Mouse (Mus musculus) lung, adult 2 months (tissue): Measurements from ENCODE around the gene Ghrh. TPM values are rescaled to one million over a fixed set of nuclear protein-coding genes. Genes with fewer than 3 reads are reported as not detected.

ENCODE experiments used
- DNase-seq: peaks from one replicate; pipeline ENCODE4 v3.0.0; 2022
- H3K4me1 ChIP-seq: fragments of 200-500 bp; 2 replicates; pipeline ENCODE4 v1.6.1; 2011; ENCODE audit warnings: low read length; ENCODE audit not compliant: control insufficient read depth, insufficient read depth
- H3K4me3 ChIP-seq: fragments of 200-500 bp; replicated peaks from 2 replicates; pipeline ENCODE3; 2011; ENCODE audit warnings: low read depth, mild to moderate bottlenecking, control low read depth, low read length; ENCODE audit errors: extremely low read depth
- CTCF ChIP-seq: fragments of 200-500 bp; IDR thresholded peaks from 2 replicates; pipeline ENCODE4 v1.5.1; 2011; ENCODE audit warnings: mild to moderate bottlenecking, low read length, control low read depth; ENCODE audit not compliant: insufficient read depth
- POLR2A ChIP-seq: fragments of 200-500 bp; IDR thresholded peaks from 2 replicates; pipeline ENCODE4 v1.6.1; 2011; ENCODE audit warnings: low read depth, mild to moderate bottlenecking, control low read depth, low read length, borderline replicate concordance; ENCODE audit errors: extremely low read depth
- WGBS: fragments of 180-500 bp; shearing (Covaris S2); methylation state at CpG from one replicate; pipeline ENCODE4 v1.1.7; 2018; 5-methylcytosine and 5-hydroxymethylcytosine counted together
- polyA plus RNA-seq: library from polyadenylated mRNA; depleted of rRNA; stranded (reverse); fragments of >200 nt; gene quantifications from 2 replicates; pipeline ENCODE4 v1.2.3, GENCODE M21; 2012

The Ghrh gene
- polyA plus RNA-seq, 1 experiment, result not detected

DNA sequence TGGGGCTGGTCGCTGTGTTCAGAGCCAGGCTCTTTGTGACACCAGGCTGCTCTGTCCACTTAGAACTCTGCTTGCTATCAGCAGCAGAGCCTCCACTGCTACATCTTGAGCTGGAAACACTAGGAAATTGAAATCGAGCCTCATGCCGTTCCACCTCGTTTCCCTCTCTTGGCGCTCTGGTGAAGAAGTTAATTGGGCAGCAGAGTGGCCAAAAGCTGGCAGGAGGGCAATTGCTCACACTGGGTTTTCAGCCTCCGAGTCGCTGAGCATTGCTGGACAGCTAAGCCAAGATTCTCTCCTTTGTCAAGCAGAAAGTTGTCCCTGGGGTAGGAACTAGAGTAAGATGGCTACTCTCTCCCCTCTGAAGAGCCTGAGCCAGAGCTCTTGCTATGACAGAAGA, 33.0 kb downstream of the Ghrh start:
- 81% methylated on average over 7 of the region's 7 CpGs for WGBS
- no peak overlapping the region for H3K4me3 ChIP-seq
- TF ChIP-seq CTCF, result no peak
- no peak for TF ChIP-seq POLR2A
- 0 out of 2 replicates have a peak, but pooled peaks cover 2% of the 10 kb centered on the region for H3K4me1 ChIP-seq
- no peak for DNase-seq

DNA sequence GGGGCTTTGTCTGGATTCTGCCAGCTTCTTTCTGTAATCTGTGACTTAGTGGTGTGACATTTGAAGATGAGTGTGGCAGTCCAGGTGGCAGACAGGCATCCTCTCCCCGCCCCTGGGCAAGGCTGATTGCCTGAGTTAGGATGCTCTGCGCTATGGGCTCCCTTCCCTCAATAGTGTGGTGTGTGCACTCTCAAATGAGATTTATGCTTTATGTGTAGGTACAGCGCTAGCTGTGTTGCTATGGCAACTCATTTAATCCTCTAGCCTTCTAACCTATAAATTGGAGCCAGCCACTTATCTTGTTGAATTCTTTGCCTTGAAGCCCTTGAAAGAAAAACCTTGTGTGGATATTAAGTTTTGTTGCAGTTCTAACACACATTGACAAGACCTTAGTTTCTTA, 33.6 kb downstream of the Ghrh start:
- TF ChIP-seq POLR2A (no peak), CTCF (no peak)
- 90% methylated on average over 3 of the region's 3 CpGs for WGBS
- H3K4me1 ChIP-seq, result 0 out of 2 replicates have a peak, but pooled peaks cover 2% of the 10 kb centered on the region
- no peak for DNase-seq
- H3K4me3 ChIP-seq, result no peak overlapping the region

DNA sequence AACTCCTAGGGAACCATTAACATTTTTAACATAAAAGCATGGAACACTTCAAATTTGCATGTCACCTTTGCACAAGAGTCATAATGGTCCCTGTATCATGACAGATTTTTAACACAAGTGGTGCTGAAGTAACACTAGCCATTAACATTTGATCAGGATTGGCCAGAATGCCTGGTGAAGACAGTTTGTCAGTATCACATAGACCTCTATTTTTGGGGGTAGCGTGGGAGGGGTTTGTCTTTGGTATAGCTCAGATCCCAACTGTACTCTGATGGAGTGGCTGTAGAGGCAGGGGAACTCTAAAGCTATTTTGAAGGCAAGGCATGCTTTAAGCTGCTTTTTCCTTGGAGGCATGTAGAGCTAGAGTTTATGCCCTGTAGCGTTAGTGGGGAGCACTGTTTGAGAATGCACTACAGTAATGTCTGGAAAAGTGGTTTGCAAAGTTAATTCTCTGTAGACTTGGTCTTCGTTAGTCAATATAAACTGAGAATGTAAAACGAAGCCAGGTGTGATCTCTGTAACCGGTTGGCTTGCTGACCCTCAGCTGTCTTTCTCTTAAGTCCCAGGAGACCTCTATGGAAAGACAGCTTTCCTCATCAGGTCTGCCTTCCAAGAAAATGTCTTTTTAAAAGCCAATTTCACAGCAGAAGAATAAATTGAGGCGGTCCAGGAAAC, 36.2 kb downstream of the Ghrh start:
- Histone ChIP-seq H3K4me3 (no peak overlapping the region), H3K4me1 (no peaks in the 10 kb centered on the region; the same call in 1 of the 2 replicates)
- TF ChIP-seq POLR2A (no peak), CTCF (no peak)
- WGBS, result 82% methylated on average over 6 of the region's 6 CpGs
- DNase-seq, result no peak

DNA sequence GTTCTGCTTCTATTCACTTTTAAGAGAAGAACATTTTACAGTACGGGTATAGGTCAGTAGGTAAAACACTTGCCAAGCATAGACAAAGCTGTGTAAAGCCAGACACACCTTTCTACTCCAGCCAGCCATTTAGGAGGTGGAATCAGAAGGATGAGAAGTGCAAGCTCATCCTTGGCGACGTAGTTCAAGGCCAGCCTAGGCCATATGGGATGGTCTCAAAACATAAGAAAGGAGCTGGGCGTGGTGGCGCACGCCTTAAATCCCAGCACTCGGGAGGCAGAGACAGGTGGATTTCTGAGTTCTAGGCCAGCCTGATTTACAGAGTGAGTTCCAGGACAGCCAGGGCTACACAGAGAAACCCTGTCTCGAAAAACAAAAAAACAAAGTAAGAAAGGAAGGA, 37.7 kb downstream of the Ghrh start:
- TF ChIP-seq CTCF (no peak), POLR2A (no peak)
- DNase-seq, result no peak
- no peak overlapping the region for H3K4me3 ChIP-seq
- no peaks in the 10 kb centered on the region; the same call in none of the 2 replicates for H3K4me1 ChIP-seq
- WGBS, result 96% methylated on average over 8 of the region's 8 CpGs

DNA sequence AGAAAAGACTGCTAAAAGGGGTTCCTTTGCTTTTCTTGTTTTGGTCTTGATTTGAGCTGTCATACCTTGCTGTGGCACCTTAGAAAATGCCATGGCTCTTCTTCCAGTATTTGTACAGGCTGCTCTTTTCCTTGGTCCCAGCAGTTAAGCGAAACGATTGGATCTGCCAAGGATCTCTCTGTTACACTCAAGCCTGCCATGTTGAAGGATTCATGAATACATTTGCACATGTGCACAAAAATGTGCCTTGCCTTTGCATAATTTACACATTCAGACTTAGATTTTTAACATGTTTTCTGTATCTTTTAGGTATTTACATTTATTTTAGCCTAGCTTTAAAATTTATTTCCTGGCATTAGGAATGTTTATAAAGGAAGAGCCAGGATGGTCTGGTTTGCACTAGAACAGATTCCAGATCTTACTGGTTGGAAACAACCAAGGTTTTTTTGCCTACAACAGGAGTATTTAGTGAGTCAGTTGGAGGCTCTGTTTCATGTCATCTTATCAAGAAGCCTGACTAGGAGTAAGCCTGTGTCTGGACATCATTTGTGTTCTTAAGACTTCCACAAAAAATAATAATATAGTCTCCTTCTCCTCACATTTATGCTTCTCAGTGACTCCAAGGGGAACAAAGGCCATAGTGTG, 38.9 kb downstream of the Ghrh start:
- no peaks in the 10 kb centered on the region; the same call in none of the 2 replicates for H3K4me1 ChIP-seq
- no peak overlapping the region for H3K4me3 ChIP-seq
- no peak for DNase-seq
- WGBS, result 54% methylated on average over 2 of the region's 2 CpGs
- no peak for TF ChIP-seq POLR2A
- TF ChIP-seq CTCF, result no peak

DNA sequence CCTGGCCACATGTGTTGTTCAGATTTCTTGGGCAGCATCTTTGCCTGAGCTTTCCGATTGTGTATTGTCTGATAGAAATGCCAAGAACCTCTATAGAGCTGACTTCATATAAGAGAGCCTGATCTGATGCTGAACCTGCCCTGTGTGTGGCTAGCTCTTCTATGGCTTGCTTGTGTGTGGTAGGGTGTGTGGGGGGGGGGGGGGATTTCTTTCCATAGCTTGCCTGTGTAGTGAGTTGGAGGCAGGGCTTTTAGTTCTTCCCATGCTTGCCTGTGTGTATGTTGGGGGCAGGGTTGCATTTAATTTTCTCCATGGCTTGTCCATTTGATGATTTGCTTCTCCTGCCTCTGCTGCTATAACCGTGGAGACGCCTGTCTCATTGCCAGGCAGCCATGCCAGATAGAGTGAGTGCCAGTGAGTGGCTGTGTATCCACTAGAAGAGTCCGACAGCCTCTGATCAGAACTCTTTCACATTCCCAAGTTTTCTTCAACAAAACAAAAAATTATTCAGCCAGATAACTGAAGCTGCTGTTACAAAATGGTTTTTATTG, 39.5 kb downstream of the Ghrh start:
- Histone ChIP-seq H3K4me1 (no peaks in the 10 kb centered on the region; the same call in none of the 2 replicates), H3K4me3 (no peak overlapping the region)
- TF ChIP-seq CTCF (no peak), POLR2A (no peak)
- DNase-seq, result no peak
- WGBS, result 57% methylated on average over 4 of the region's 4 CpGs

DNA sequence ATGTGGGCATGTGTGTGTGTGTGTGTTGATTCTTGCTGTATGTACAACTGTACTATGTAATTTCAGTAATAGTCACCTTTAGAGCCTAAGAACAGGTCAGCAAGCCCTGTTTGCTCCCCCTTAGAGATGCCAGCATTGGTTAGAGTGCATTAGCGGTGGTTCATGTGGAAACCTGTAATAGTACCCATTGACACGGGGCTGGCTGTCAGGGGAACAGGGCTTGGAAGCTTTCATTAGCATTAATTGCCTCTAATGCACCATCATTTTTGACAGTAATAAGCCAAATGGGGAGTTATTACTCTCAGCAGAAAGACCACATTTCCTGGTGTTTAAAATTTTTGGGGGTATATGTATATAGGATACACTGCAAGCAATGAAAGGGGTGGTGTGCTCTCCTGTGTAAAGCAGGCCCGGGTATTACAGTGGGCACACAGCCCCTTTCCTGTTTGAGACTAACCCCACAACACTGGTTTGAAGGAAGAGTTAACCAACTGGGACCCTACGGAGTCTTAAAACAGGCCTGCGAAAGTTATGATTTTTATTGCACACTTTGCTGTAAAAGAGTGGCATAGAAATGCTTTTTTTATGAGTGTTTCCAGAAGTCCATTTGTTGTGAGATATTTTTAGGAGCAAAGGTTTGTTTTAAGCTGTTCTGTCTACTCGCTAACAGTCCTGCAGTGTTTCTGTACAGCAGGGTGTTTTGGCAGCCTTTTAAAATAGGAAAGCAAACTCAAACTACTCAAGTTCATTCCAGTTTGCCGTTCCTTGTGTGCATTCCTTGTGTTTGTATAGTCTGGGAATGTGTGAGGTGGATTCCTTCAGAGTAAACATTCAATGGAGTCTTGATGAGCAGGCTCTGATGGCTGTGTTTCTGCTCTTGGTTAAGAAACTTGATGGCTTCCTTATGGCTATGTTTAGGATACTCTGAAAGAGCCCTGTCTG, 40.9 kb downstream of the Ghrh start:
- Histone ChIP-seq H3K4me1 (no peaks in the 10 kb centered on the region; the same call in none of the 2 replicates), H3K4me3 (no peak overlapping the region)
- TF ChIP-seq POLR2A (no peak), CTCF (no peak)
- WGBS, result 57% methylated on average over 7 of the region's 7 CpGs
- DNase-seq, result no peak

DNA sequence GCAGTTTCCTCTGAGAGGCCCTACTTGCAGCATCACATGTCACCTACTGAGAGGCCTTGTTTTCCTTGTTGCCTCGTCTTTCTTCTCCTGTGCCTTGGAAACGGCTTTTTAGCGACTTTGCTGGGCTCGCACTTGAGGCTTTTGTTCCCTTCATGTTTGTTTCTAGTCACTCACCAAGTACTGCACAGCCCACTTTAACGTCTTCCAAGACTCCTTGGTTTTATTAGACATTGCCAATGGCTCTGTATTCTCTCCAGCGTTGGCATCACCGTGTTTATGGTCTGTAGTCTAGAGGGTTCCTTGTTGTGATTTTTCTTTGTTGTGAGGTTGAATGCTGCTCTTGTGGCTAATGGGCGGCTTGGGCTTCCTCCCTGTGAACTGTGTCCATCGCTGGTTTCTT, 44.2 kb downstream of the Ghrh start:
- no peak for TF ChIP-seq POLR2A
- TF ChIP-seq CTCF, result no peak
- Histone ChIP-seq H3K4me3 (no peak overlapping the region), H3K4me1 (no peaks in the 10 kb centered on the region; the same call in none of the 2 replicates)
- DNase-seq, result no peak
- 73% methylated on average over 9 of the region's 9 CpGs for WGBS

DNA sequence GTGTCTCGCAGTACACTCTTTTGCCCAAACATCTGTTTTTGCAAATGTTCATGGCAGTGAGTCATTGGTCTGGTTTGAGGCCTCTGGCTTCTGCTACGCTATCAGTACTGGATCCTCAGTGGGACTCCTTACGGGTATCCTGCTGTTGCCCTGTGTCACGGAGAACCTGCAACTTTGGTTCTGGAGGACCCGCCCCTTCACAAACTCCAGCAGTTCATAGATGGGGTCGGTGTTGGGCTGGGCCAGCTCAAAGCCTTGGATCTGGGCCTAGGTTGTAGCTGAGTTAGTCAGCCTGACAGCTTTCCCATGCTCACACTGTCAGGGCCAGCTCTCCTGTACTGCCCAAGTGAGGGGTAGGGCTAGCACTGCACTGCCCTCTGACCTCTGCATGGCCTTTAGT, 47.3 kb downstream of the Ghrh start:
- H3K4me1 ChIP-seq, result no peaks in the 10 kb centered on the region
- no peak overlapping the region for H3K4me3 ChIP-seq
- TF ChIP-seq CTCF (no peak), POLR2A (no peak)
- no peak for DNase-seq
- 76% methylated on average over 6 of the region's 6 CpGs for WGBS
